Mouse (Mus musculus) ES-E14 (cell line): Measurements from ENCODE around the gene Hyal1.

ENCODE experiments used
- CHD2 ChIP-seq: IDR thresholded peaks from 2 replicates; pipeline ENCODE4 v1.6.1; 2014; ENCODE audit warnings: mild to moderate bottlenecking, low read depth, low read length, inconsistent platforms
- HCFC1 ChIP-seq: IDR thresholded peaks from 2 replicates; pipeline ENCODE4 v1.6.1; 2012; ENCODE audit warnings: low read length, inconsistent platforms, borderline replicate concordance; ENCODE audit not compliant: insufficient read depth
- MAFK ChIP-seq: IDR thresholded peaks from 2 replicates; pipeline ENCODE4 v1.6.1; 2014; ENCODE audit warnings: mild to moderate bottlenecking, low read depth, low read length, inconsistent platforms; ENCODE audit not compliant: insufficient read depth
- ZC3H11A ChIP-seq: IDR thresholded peaks from 2 replicates; pipeline ENCODE4 v1.6.1; 2012; ENCODE audit warnings: low read depth, mild to moderate bottlenecking, inconsistent platforms, low read length, borderline replicate concordance
- ZNF384 ChIP-seq: IDR thresholded peaks from 2 replicates; pipeline ENCODE4 v1.6.1; 2012; ENCODE audit warnings: low read depth, low read length, inconsistent platforms

DNA sequence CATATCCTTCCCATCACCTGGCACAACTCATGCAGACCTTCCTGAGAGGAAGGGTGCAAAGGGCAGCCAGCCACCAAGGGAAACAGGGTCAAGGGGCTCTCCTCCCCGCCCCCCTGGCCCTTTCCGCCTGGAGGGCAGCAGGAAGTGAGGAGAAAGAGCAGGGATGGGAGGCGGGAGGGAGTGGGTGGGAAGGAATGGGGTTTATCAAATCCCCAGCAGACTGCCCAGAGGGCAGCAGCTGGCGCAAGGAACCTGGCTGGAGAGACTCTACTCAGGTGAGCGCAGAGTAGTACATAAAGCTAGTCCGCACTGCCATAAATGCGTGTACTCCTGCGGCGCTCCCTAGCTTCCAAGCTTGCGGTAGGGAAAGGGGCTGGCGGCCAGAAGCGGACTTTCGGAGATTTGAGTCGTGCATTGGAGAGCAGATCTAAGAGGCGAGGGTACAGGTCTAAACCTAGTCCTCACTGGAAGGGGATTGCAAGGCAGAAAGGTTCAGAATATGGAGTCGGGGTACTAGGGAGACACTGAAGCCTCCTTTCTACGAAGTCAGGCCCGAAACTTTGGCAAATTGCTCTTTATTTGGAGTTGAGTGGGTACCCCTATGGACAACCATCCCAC lies 8.9 kb upstream of the Hyal1 start, which contains the start of gene Hyal2:
- TF ChIP-seq ZC3H11A (no peak), ZNF384 (no peak), HCFC1 (no peak), MAFK (no peak), CHD2 (no peak)
